Mouse (Mus musculus): Measurements from ENCODE around the gene Zcchc10.
A peak's percentile ranks its signal among the peaks of the same experiment; 100 is the strongest.
"Not testable (repeated sequence)": the region's sequence is repeated elsewhere in the genome, so short reads cannot be mapped to it uniquely, and the experiment has no call there.

Zcchc10 gene

GRCm38 (mm10) chr11:53324512-53324968, at the start of gene Zcchc10:
Zcchc10 (plus strand) TSS chr11:53324679.
- DNase-seq (ENCODE audit: low spot score), result peak; percentile 68

- no peak for DNase-seq (ENCODE audit: low spot score)
Observed at GRCm38 (mm10) chr11:53275358-53275757, 49.1 kb upstream of the Zcchc10 start.

- DNase-seq (ENCODE audit: low spot score), result no peak
Observed at GRCm38 (mm10) chr11:53278411-53278810, 46.1 kb upstream of the Zcchc10 start.

- no peak for DNase-seq (ENCODE audit: low spot score)
Observed at GRCm38 (mm10) chr11:53285885-53286284, 38.6 kb upstream of the Zcchc10 start.

- not testable (repeated sequence) for DNase-seq (ENCODE audit: low spot score)
Observed at GRCm38 (mm10) chr11:53290187-53290586, 34.3 kb upstream of the Zcchc10 start.

GRCm38 (mm10) chr11:53290871-53291270, 33.6 kb upstream of the Zcchc10 start:
- no peak for DNase-seq (ENCODE audit: low spot score)

GRCm38 (mm10) chr11:53294441-53294840, 30.0 kb upstream of the Zcchc10 start:
- DNase-seq (ENCODE audit: low spot score), result no peak

- no peak for DNase-seq (ENCODE audit: low spot score)
Observed at GRCm38 (mm10) chr11:53296880-53297279, 27.6 kb upstream of the Zcchc10 start.

GRCm38 (mm10) chr11:53297947-53298860, 26.3 kb upstream of the Zcchc10 start:
- no peak for DNase-seq (ENCODE audit: low spot score)

GRCm38 (mm10) chr11:53299551-53300329, 24.7 kb upstream of the Zcchc10 start:
- DNase-seq (ENCODE audit: low spot score), result no peak

GRCm38 (mm10) chr11:53300330-53301166, 23.9 kb upstream of the Zcchc10 start, which contains the start of gene Hspa4:
Hspa4 (minus strand) TSS chr11:53300457.
- peak; percentile 99 for DNase-seq (ENCODE audit: low spot score)

- no peak for DNase-seq (ENCODE audit: low spot score)
Observed at GRCm38 (mm10) chr11:53301167-53301515, 23.3 kb upstream of the Zcchc10 start.

GRCm38 (mm10) chr11:53304044-53304840, 20.2 kb upstream of the Zcchc10 start:
- DNase-seq (ENCODE audit: low spot score), result no peak

GRCm38 (mm10) chr11:53306965-53307364, 17.5 kb upstream of the Zcchc10 start:
- no peak for DNase-seq (ENCODE audit: low spot score)

- peak; percentile 21 for DNase-seq (ENCODE audit: low spot score)
Observed at GRCm38 (mm10) chr11:53307558-53308065, 16.9 kb upstream of the Zcchc10 start.

GRCm38 (mm10) chr11:53308251-53308864, 16.1 kb upstream of the Zcchc10 start:
- peak; percentile 20 for DNase-seq (ENCODE audit: low spot score)

- DNase-seq (ENCODE audit: low spot score), result peak; percentile 61
Observed at GRCm38 (mm10) chr11:53308884-53309310, 15.6 kb upstream of the Zcchc10 start.

GRCm38 (mm10) chr11:53311385-53311784, 13.1 kb upstream of the Zcchc10 start:
- no peak for DNase-seq (ENCODE audit: low spot score)

GRCm38 (mm10) chr11:53312823-53313222, 11.7 kb upstream of the Zcchc10 start:
- not testable (repeated sequence) for DNase-seq (ENCODE audit: low spot score)

- DNase-seq (ENCODE audit: low spot score), result no peak
Observed at GRCm38 (mm10) chr11:53314770-53315173, 9.7 kb upstream of the Zcchc10 start.

All from ovary, postnatal 14 days (tissue).